Mouse (Mus musculus) kidney, postnatal 0 days (tissue): Measurements from ENCODE around the gene Mrpl38. TPM values are rescaled to one million over a fixed set of nuclear protein-coding genes. Genes with fewer than 3 reads are reported as not detected.

Experiments
- ATAC-seq: fragments of 200-750 bp; cut with Nextera tagmentation; replicated peaks from 2 replicates; pipeline ENCODE4 v1.8.0; 2017; ENCODE audit warnings: low read depth, moderate number of reproducible peaks, moderate TSS enrichment, moderate library complexity; ENCODE audit not compliant: low FRiP score
- DNase-seq: peaks from one replicate; pipeline ENCODE4 v3.0.0-alpha.2; 2016; ENCODE audit warnings: low spot score
- H3K27ac ChIP-seq: fragments of 300-500 bp; sonication (generic); 2 replicates; pipeline ENCODE4 v1.5.1; 2014; ENCODE audit warnings: mild to moderate bottlenecking
- H3K27me3 ChIP-seq: fragments of 300-500 bp; sonication (generic); 2 replicates; pipeline ENCODE4 v1.6.1; 2014; ENCODE audit warnings: low read length, mixed read lengths; ENCODE audit not compliant: insufficient read depth
- H3K36me3 ChIP-seq: fragments of 300-500 bp; sonication (generic); 2 replicates; pipeline ENCODE4 v1.6.1; 2014; ENCODE audit warnings: low read length, mixed read lengths; ENCODE audit not compliant: insufficient read depth
- H3K4me1 ChIP-seq: fragments of 300-500 bp; sonication (generic); replicated peaks from 2 replicates; pipeline ENCODE4 v1.6.1; 2014; ENCODE audit warnings: antibody characterized with exemption, low read length, mixed read lengths; ENCODE audit not compliant: insufficient read depth
- H3K4me2 ChIP-seq: fragments of 300-500 bp; sonication (generic); 2 replicates; pipeline ENCODE4 v1.6.1; 2014; ENCODE audit warnings: mild to moderate bottlenecking, low read length, moderate library complexity, mixed read lengths
- H3K4me3 ChIP-seq: fragments of 300-500 bp; sonication (generic); replicated peaks from 2 replicates; pipeline ENCODE4 v1.5.1; 2014; ENCODE audit warnings: low read depth, low read length
- H3K9ac ChIP-seq: fragments of 300-500 bp; sonication (generic); 2 replicates; pipeline ENCODE4 v1.6.1; 2014; ENCODE audit warnings: low read depth, low read length
- H3K9me3 ChIP-seq: fragments of 300-500 bp; sonication (generic); replicated peaks from 2 replicates; pipeline ENCODE4 v1.6.1; 2016; ENCODE audit warnings: low read length, inconsistent platforms, mixed read lengths
- CTCF ChIP-seq: IDR thresholded peaks from 2 replicates; pipeline ENCODE4 v1.5.1; 2016; ENCODE audit warnings: antibody characterized with exemption, low read depth, mild to moderate bottlenecking, moderate library complexity
- WGBS: fragments of 180-500 bp; shearing (Covaris S2); extraction: QIAGEN DNeasy Blood & Tissue Kit; methylation state at CpG from one replicate; pipeline ENCODE4 v1.1.7; 2014; 5-methylcytosine and 5-hydroxymethylcytosine counted together
- polyA plus RNA-seq: library from polyadenylated mRNA; unstranded; fragments of >200 nt; fragmentation: Nextera tagmentation; extraction: Ambion mirVana; gene quantifications from 2 replicates; pipeline ENCODE4 v1.2.1, GENCODE M21; 2015

Gene Mrpl38
- polyA plus RNA-seq, 1 experiment from 2014 or later = 81.1 TPM

- no peaks in the 10 kb centered on the region for H3K27me3 ChIP-seq
- DNase-seq = no peak
- H3K4me2 ChIP-seq = no peak overlapping the region
- H3K27ac ChIP-seq = no peak overlapping the region
- no peaks in the 10 kb centered on the region for H3K9me3 ChIP-seq
- 55% methylated on average over 12 of the region's 12 CpGs for WGBS
- no peak overlapping the region for H3K4me3 ChIP-seq
- no peak for ATAC-seq
- TF ChIP-seq CTCF = no peak
- no peaks in the 10 kb centered on the region for H3K36me3 ChIP-seq
- H3K4me1 ChIP-seq = no peaks in the 10 kb centered on the region
- H3K9ac ChIP-seq = no peak overlapping the region
Measured at GRCm38 (mm10) chr11:116117241-116117640, 21.4 kb downstream of the Mrpl38 start.

GRCm38 (mm10) chr11:116111611-116112203, 27.0 kb downstream of the Mrpl38 start:
- Histone ChIP-seq H3K9ac (no peak overlapping the region), H3K27me3 (no peaks in the 10 kb centered on the region), H3K27ac (no peak overlapping the region), H3K4me1 (peaks cover 20% of the 10 kb centered on the region; the same call in 1 of the 2 replicates), H3K4me3 (no peak overlapping the region), H3K9me3 (no peaks in the 10 kb centered on the region), H3K4me2 (no peak overlapping the region), H3K36me3 (no peaks in the 10 kb centered on the region)
- TF ChIP-seq CTCF = no peak
- 89% methylated on average over 19 of the region's 19 CpGs for WGBS
- no peak for ATAC-seq
- DNase-seq = no peak

GRCm38 (mm10) chr11:116111067-116111466, 27.6 kb downstream of the Mrpl38 start:
- no peak overlapping the region for H3K9ac ChIP-seq
- WGBS = 83% methylated on average over 4 of the region's 4 CpGs
- H3K4me2 ChIP-seq = no peak overlapping the region
- no peak overlapping the region for H3K27ac ChIP-seq
- no peak for DNase-seq
- H3K27me3 ChIP-seq = no peaks in the 10 kb centered on the region
- H3K4me1 ChIP-seq = peaks cover 26% of the 10 kb centered on the region; the same call in 1 of the 2 replicates
- TF ChIP-seq CTCF = peak; percentile 43
- ATAC-seq = no peak
- no peaks in the 10 kb centered on the region for H3K9me3 ChIP-seq
- H3K36me3 ChIP-seq = no peaks in the 10 kb centered on the region
- no peak overlapping the region for H3K4me3 ChIP-seq

DNA sequence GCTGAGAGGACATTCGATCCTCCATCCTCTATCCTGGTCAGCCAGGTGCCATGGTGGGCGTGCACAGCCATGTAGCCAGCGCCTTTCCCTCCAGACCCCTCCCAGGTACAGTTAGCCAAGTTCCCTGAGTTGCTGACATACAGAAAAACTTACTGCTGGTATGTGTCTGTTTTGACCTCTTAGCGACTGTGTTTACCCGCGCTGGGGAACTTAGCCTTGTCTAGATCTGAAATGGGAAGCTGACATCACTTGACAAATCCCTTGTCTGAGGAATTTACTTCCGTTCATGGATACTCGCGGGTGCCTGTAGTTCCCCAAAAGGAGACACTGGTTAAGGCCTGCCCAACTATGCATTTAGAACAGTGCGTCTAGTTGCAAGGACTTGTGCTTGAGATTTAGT, 28.1 kb downstream of the Mrpl38 start:
- Histone ChIP-seq H3K36me3 (no peaks in the 10 kb centered on the region; the same call in 1 of the 2 replicates), H3K27ac (peak overlapping the region; percentile 80), H3K9ac (peak overlapping the region; percentile 73), H3K27me3 (no peaks in the 10 kb centered on the region), H3K4me3 (peak overlapping the region; percentile 58), H3K4me1 (peaks cover 30% of the 10 kb centered on the region; the same call in 1 of the 2 replicates), H3K4me2 (peak overlapping the region; percentile 84), H3K9me3 (no peaks in the 10 kb centered on the region)
- peak; percentile 41 for ATAC-seq
- DNase-seq = peak; percentile 63
- 22% methylated on average over 10 of the region's 10 CpGs for WGBS
- no peak for TF ChIP-seq CTCF

GRCm38 (mm10) chr11:116110131-116110530, 28.5 kb downstream of the Mrpl38 start:
- Histone ChIP-seq H3K4me1 (peaks cover 30% of the 10 kb centered on the region; the same call in 1 of the 2 replicates), H3K9ac (peak overlapping the region; percentile 73), H3K27ac (peak overlapping the region; percentile 80)

DNA sequence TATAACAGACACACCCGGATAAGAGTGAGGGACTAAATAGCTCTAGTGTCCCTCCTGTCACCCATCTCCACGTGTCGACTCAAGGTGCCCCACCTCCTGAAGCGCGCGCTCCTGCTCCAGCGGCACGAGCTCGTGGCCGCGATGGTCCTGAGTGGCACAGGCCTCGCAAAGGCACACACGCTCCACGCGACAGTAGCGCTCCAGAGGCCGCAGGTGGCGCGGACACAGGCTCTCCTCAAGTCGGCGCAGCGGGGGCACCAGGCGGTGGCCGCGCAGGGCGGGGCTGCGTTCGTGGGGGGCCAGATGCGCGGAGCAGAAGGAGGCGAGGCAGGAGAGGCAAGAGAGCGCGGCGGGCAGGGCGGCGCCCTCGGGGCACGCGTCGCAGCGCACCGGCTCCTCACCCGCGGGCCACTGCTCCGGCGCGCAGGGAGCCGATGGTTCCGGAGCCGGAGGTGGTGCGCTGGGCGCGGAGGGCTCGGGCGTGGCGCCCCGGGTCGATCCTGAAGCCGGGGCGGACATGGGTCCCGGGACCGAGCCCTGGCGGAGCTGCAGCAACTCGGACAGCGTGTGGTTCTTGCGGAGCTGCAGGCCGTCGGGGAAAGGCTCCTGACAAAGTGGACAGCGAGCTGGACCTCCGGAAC, 29.1 kb downstream of the Mrpl38 start:
- peaks cover 30% of the 10 kb centered on the region; the same call in 1 of the 2 replicates for H3K4me1 ChIP-seq
- no peaks in the 10 kb centered on the region for H3K27me3 ChIP-seq
- H3K4me2 ChIP-seq = peak overlapping the region; percentile 84
- H3K4me3 ChIP-seq = peak overlapping the region; percentile 58
- TF ChIP-seq CTCF = no peak; the same call in 1 of the 2 replicates
- peak overlapping the region; percentile 80 for H3K27ac ChIP-seq
- WGBS = 2% methylated on average over 69 of the region's 70 CpGs
- no peaks in the 10 kb centered on the region for H3K9me3 ChIP-seq
- no peaks in the 10 kb centered on the region; the same call in 1 of the 2 replicates for H3K36me3 ChIP-seq
- ATAC-seq (no peak), DNase-seq (no peak)
- H3K9ac ChIP-seq = peak overlapping the region; percentile 73

More at GRCm38 (mm10) chr11:116110131-116110530, 28.5 kb downstream of the Mrpl38 start:
- Histone ChIP-seq H3K36me3 (no peaks in the 10 kb centered on the region; the same call in 1 of the 2 replicates), H3K4me2 (peak overlapping the region; percentile 84), H3K4me3 (peak overlapping the region; percentile 58), H3K9me3 (no peaks in the 10 kb centered on the region), H3K27me3 (no peaks in the 10 kb centered on the region)
- no peak for TF ChIP-seq CTCF
- WGBS = under 1% methylated on average over 35 of the region's 35 CpGs
- ATAC-seq (peak; percentile 61), DNase-seq (peak; percentile 61)
